Mouse (Mus musculus): ENCODE data around the gene Cby3. TPM values are rescaled to one million over a fixed set of nuclear protein-coding genes. Genes with fewer than 3 reads are reported as not detected.

Cby3 gene
- total RNA-seq, 2 experiments from 2014 or later: not detected

DNA sequence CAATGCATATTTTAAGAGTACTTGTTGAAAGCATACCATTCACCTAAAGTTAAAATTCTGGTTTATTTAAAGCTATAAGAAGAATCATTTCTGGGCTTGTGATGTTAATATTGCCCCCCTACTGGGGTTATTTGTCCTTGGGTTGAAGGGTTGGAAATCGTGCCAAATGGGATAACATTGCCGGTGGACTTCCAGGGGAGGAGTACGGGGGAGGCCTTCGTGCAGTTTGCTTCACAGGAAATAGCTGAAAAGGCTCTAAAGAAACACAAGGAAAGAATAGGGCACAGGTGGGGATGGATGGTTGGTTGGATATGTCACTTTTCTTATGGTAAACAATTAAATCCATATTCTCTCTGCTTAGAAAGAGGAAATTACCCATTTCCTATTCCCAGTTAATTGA lies 27.0 kb downstream of the Cby3 start:
- intact Hi-C loops (cut with DNase I): no loop called here

GRCm38 (mm10) chr11:50387167-50387679 lies 33.0 kb downstream of the Cby3 start:
- intact Hi-C loops (cut with DNase I): no loop called here
- no peak for DNase-seq (ENCODE audit: low spot score in 2 of 2)

More for the DNA sequence above, 27.0 kb downstream of the Cby3 start:
- DNase-seq (ENCODE audit: low spot score in 2 of 2): no peak

DNA sequence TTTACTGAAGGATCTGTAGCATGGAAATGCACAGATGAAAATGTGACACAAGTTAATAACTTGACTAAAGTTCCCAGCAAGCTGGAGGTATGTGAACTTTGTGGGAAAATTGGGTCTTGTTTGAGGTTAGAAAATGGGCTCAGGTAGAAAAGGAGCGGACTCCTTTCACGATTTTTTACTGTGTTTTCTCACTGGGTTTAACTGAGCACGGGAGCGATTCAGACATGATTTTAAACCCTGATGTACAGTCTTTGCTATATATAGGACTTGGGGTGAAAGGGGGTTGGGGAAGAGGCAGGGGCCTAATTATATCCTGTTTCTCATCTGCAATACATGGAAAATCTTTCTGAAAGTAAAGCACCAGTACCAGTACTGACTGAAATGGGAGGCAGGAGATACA lies 33.4 kb downstream of the Cby3 start:
- intact Hi-C loops (cut with DNase I): no loop called here
- DNase-seq (ENCODE audit: low spot score in 2 of 2): peak in 1 of 2 experiments; percentile 1

DNA sequence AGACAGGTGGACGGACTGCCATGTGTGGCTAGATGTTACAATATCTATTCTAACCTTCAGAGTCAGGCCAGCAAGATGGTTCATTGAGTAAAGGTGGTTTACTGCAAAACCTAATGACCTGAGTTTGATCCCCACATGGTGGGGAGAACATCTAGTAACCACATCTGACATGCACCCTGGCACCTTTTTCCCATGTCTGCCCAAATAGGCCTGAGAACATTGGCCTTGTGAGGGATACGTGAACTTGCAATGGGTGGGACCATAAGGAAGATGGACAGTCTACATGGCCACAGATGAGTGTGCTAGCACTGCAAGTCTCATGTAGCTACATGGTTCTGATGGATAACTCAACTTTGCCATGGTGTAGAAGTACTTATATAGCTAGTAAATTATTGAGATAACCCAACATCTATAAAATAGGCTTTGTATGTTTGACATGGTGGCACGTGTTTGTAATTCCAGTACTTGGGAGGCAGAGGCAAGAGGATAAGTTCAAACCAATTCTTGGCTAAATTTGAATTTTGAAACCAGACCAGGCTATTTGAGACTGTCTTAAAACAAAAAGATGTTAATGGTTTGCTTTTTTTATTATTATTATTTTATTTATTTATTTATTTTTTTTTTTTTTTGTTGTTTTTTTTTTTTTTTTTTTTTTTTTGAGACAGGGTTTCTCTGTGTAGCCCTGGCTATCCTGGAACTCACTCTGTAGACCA lies 34.1 kb downstream of the Cby3 start:
- no peak for DNase-seq (ENCODE audit: low spot score in 2 of 2)
- intact Hi-C loops (cut with DNase I): no loop called here

DNA sequence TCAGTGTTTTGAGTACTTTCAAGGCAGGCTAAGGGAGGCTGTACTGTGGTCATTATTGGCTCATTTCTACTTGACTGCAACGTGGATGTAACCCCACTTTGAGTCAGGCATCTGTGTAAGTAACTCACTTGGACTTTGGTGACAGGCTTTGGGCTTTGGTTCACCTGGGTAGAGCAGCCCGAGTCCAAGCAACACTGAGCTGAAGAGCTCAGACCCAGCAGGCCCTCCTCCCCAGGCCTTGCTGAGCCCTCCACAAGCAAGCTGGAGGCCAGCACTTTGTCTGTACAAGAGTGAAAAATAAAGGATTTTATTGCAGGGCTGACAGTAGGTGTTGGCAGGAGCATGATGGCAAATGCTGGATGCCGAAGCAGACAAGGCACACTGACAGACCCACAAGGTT lies 34.7 kb downstream of the Cby3 start:
- intact Hi-C loops (cut with DNase I): no loop called here
- DNase-seq (ENCODE audit: low spot score in 2 of 2): no peak

DNA sequence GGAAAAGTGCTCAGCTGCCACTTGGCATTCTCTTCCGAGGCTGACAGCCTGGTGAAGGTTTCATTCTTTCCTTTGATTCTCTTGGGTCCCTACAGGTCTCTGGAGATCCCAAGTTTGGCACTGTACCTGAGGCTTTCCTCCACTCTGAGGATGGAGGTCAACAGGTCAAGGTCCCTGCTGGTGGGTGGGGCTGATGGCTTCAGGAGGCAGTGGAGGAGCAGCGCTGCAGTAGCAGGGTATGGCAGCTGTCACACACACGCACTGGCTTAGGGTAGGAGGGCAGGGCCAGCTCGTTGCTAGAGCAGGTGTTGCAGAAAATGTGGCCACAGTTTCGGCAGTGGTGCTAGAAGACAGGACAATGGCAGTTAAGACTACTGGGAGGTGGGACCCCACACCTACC lies 35.4 kb downstream of the Cby3 start:
- intact Hi-C loops (cut with DNase I): no loop called here
- no peak for DNase-seq (ENCODE audit: low spot score in 2 of 2)

DNA sequence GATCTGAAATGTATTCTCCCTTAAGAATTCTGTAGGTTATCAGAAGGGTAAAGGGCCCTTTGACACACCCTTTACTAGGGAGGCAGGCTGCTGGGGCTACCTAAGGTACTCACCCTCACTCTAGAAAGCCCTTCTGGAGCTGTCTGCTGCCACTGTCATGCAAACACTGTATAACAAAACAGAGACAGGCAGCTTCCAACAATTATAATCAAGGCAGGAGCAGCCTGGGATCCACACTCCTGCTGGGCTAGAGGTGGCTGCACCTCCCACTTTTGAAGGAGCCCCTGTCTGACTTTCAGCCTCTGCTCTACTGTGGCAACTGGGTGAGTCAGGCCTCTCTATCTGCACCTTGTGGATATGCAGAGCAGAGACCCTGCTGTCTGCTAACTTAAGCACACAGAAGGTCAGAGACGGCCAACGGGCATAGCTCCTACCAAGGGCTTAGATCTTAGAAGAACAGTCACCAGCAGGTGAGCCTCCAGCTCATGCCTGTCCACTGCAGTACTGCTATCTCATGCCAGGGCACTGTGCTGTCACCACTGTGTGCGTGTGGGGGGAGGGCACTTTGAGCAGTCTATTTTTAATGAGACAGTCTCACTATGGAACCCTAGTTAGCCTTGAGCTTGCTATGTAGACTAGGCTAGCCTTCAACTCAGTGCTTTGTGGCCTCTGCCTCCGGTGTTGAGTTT lies 37.2 kb downstream of the Cby3 start:
- DNase-seq (ENCODE audit: low spot score in 2 of 2): peak in 1 of 2 experiments; percentile 1
- intact Hi-C loops (cut with DNase I): no loop called here

DNA sequence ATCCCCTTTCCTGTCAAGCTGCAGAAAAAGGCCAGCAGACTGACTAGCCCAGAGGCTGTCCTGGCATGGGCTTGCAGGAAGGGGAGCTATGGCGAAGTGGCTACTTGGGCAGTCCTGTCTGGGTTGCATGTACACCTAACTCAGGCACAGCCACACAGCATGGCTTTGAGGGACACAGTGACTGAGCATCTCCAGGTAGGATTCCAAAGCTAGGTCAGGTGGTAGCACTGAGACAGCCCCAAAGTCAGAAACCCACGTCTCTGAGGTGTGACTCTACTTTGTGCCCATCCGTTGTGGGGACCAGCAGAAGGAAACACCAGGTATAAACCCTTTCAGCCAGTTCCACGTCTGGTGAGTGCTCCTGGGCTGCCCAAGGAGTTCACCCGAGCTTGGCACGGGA lies 39.0 kb downstream of the Cby3 start:
- DNase-seq (ENCODE audit: low spot score in 2 of 2): peak in 1 of 2 experiments; percentile 1
- intact Hi-C loops (cut with DNase I): no loop called here

DNA sequence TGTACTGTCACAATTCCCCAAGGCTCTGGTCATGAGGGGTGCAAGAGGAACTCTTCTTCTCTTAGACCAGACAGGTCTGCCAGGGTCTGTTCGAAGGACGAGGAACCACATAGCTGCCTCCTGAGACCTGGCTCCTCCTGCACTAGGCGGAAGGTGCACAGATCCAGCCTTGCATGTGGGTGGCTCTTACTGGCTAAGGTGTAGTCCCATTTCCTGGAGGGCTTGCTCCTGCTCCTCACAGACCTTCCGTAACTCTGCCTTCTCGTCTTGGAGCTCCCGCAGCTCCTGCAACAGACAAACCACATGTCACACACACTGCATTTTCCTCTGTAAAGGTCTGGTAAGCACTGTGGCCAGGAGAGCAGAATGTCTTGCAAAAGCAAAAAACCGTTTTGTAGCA lies 40.5 kb downstream of the Cby3 start:
- DNase-seq (ENCODE audit: low spot score in 2 of 2): no peak
- intact Hi-C loops (cut with DNase I): no loop called here

- DNase-seq (ENCODE audit: low spot score in 2 of 2): no peak
- intact Hi-C loops (cut with DNase I): no loop called here
These were observed 42.6 kb downstream of the Cby3 start for GRCm38 (mm10) chr11:50396766-50397307.

DNA sequence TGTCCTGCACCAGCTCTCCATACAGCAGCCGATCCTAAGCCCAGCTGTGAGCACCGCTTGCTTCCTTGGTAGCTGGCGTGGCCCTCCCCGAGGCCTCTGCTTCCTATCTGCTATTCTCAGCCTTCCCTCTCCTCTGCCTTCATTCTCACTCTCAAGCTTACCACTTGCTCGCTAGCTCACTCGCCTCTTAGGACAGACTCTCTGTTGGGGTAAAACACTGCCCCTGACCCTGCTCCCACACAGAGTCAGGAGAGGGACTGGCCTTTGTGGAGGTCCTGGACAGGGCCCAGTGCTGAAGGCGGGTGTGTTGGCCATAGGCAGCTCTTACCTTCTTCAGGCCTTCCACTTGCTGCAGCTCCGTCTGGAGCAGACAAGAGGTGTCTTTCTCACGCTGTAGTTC lies 43.1 kb downstream of the Cby3 start:
- DNase-seq (ENCODE audit: low spot score in 2 of 2): no peak
- intact Hi-C loops (cut with DNase I): no loop called here

DNA sequence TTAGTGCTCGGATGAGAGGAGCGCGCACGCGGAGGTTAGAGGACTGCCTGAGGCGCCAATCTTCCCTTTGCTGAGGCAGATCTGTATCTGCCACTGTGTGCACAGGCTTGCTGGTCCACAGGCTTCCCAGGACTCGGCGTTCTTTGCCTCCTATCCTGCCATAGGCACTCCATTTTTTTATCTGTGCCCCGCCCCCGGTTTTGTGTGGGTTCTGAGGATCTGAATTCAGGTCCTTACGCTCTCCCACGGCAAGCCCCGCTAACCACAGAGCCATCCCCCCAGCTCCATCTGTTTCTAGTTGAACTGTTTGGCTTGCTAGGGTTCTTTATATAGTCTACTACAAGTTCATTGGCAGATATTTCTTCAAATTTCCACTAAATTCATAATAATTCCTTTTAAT lies 44.5 kb downstream of the Cby3 start:
- intact Hi-C loops (cut with DNase I): no loop called here
- no peak for DNase-seq (ENCODE audit: low spot score in 2 of 2)

GRCm38 (mm10) chr11:50402481-50402880 lies 48.2 kb downstream of the Cby3 start:
- DNase-seq (ENCODE audit: low spot score in 2 of 2): no peak
- intact Hi-C loops (cut with DNase I): no loop called here

- intact Hi-C loops (cut with DNase I): no loop called here
- no peak for DNase-seq (ENCODE audit: low spot score in 2 of 2)
These were observed 49.2 kb downstream of the Cby3 start for GRCm38 (mm10) chr11:50403367-50404014.

DNA sequence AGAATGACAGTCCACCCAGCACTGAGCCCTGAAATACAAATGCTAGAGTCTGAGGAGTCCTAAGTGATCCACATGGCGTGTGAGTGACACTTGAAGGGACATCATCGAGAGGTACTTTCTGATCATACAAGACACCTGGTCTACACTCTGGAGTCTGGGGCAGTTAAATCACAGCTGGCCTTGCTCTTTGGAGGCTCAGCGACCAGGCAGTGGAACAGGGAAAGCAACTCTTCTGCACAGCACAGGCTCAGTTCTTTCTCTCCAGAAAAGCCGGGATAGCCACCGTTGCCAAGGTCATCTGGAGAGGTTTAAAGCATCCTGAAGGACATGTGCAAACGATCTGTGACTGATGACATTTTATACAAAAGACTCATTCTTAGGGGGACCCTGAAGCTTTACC lies 53.0 kb downstream of the Cby3 start:
- no peak for DNase-seq (ENCODE audit: low spot score in 2 of 2)
- intact Hi-C loops (cut with DNase I): no loop called here

Small RNA genes lying within 50 kb of the gene (microRNA-seq; reads per million reads assigned to microRNA genes)
- not detected for gene Mir804

Other genes starting within 250 kb of the Cby3 start
- 100 to 1,000 TPM; 118 to 120 TPM for gene Tbc1d9b, start 223.1 kb upstream of the Cby3 start, total RNA-seq (2021)
- 10 to 100 TPM; 15.4 to 15.7 TPM for gene Mrnip, start 180.0 kb upstream of the Cby3 start, total RNA-seq (2021)
- 100 to 1,000 TPM; 460 to 526 TPM for gene Sqstm1, start 143.6 kb upstream of the Cby3 start, total RNA-seq (2021)
- 10 to 100 TPM; 64.9 to 80.2 TPM for gene Mgat4b, start 143.6 kb upstream of the Cby3 start, total RNA-seq (2021)
- gene Ltc4s, start 115.8 kb upstream of the Cby3 start, total RNA-seq (2021): 10 to 100 TPM in 1 of 2 experiments, 1 to 10 TPM in 1; 7.7 to 10.9 TPM
- gene Maml1, start 62.2 kb upstream of the Cby3 start, total RNA-seq (2021): 10 to 100 TPM in 1 of 2 experiments, 1 to 10 TPM in 1; 9.9 to 10.6 TPM
- 100 to 1,000 TPM; 400 to 407 TPM for gene Canx, start 28.8 kb upstream of the Cby3 start, total RNA-seq (2021)
- gene Hnrnph1, start 22.5 kb downstream of the Cby3 start, total RNA-seq (2021): 100 to 1,000 TPM; 175 to 266 TPM
- gene Rufy1, start 76.7 kb downstream of the Cby3 start, total RNA-seq (2021): 10 to 100 TPM; 27.8 to 28.7 TPM
- 10 to 100 TPM in 1 of 2 experiments, 1 to 10 TPM in 1; 8.2 to 12.6 TPM for gene Adamts2, start 247.6 kb downstream of the Cby3 start, total RNA-seq (2021)